Mouse (Mus musculus) erythroblast, adult 5-6 weeks (primary cell): Measurements from ENCODE around the gene Vmn2r50. TPM values are rescaled to one million over a fixed set of nuclear protein-coding genes. Genes with fewer than 3 reads are reported as not detected.
"Not testable (repeated sequence)": the region's sequence is repeated elsewhere in the genome, so short reads cannot be mapped to it uniquely, and the experiment has no call there.

Experiments
- ATAC-seq: replicated peaks from 2 replicates; pipeline ENCODE4 v1.8.0; 2016; ENCODE audit warnings: moderate number of reproducible peaks, mild to moderate bottlenecking, moderate TSS enrichment, inconsistent platforms; ENCODE audit not compliant: poor library complexity, low FRiP score, severe bottlenecking
- total RNA-seq, 2 experiments: library from RNA; stranded (forward) in 1 of 2; stranded (reverse) in 1 of 2; fragments of 150-400 nt in 1 of 2; fragments of 200-764, 138-1000 nt in 1 of 2; gene quantifications; 2 replicates each; pipeline versions ENCODE4 v1.2.3 to v1.2.4; 2015 to 2017; ENCODE audit warnings: low replicate concordance in 2 of 2

Vmn2r50 gene
- total RNA-seq (2015; ENCODE audit: low replicate concordance), result not detected in 2 replicates
- total RNA-seq (2017; ENCODE audit: low replicate concordance), result not detected in 2 replicates

- ATAC-seq, result not testable (repeated sequence)
These were observed at the start of gene Vmn2r50 for GRCm38 (mm10) chr7:10053196-10053595. TSS of gene Vmn2r50 (minus strand) at chr7:10053296.

GRCm38 (mm10) chr7:9992157-9992556 lies 60.9 kb downstream of the Vmn2r50 start, which contains the start of gene Vmn2r49:
TSS of gene Vmn2r49 (minus strand) at chr7:9992257.
- ATAC-seq, result not testable (repeated sequence)

Other genes with a start within 250 kb of the Vmn2r50 start
- not detected in 2 replicates for gene Vmn2r47, start 212.0 kb downstream of the Vmn2r50 start, total RNA-seq (2015; ENCODE audit: low replicate concordance)
- not detected in 2 replicates for gene Vmn2r47, start 212.0 kb downstream of the Vmn2r50 start, total RNA-seq (2017; ENCODE audit: low replicate concordance)
- gene Vmn2r48, start 99.7 kb downstream of the Vmn2r50 start, total RNA-seq (2015; ENCODE audit: low replicate concordance), result not detected in 2 replicates
- gene Vmn2r48, start 99.7 kb downstream of the Vmn2r50 start, total RNA-seq (2017; ENCODE audit: low replicate concordance), result not detected in 2 replicates
- not detected in 2 replicates for gene Vmn2r49, start 61.0 kb downstream of the Vmn2r50 start, total RNA-seq (2015; ENCODE audit: low replicate concordance)
- gene Vmn2r49, start 61.0 kb downstream of the Vmn2r50 start, total RNA-seq (2017; ENCODE audit: low replicate concordance), result not detected in 2 replicates
- gene Vmn2r51, start 52.4 kb upstream of the Vmn2r50 start, total RNA-seq (2015; ENCODE audit: low replicate concordance), result not detected in 2 replicates
- not detected in 2 replicates for gene Vmn2r51, start 52.4 kb upstream of the Vmn2r50 start, total RNA-seq (2017; ENCODE audit: low replicate concordance)
- not detected in 2 replicates for gene Vmn2r52, start 123.3 kb upstream of the Vmn2r50 start, total RNA-seq (2015; ENCODE audit: low replicate concordance)
- gene Vmn2r52, start 123.3 kb upstream of the Vmn2r50 start, total RNA-seq (2017; ENCODE audit: low replicate concordance), result not detected in 2 replicates
- gene Vmn1r66, start 224.7 kb upstream of the Vmn2r50 start, total RNA-seq (2015; ENCODE audit: low replicate concordance), result not detected in 2 replicates
- 0.26 TPM in 1 of 2 replicates, not detected in the other for gene Vmn1r66, start 224.7 kb upstream of the Vmn2r50 start, total RNA-seq (2017; ENCODE audit: low replicate concordance)